Mouse (Mus musculus): Measurements from ENCODE around the gene Cabp4. TPM values are rescaled to one million over a fixed set of nuclear protein-coding genes. Genes with fewer than 3 reads are reported as not detected.

Gene Cabp4
- polyA plus RNA-seq, 1 experiment from 2014 or later, result 0.22 TPM

DNA sequence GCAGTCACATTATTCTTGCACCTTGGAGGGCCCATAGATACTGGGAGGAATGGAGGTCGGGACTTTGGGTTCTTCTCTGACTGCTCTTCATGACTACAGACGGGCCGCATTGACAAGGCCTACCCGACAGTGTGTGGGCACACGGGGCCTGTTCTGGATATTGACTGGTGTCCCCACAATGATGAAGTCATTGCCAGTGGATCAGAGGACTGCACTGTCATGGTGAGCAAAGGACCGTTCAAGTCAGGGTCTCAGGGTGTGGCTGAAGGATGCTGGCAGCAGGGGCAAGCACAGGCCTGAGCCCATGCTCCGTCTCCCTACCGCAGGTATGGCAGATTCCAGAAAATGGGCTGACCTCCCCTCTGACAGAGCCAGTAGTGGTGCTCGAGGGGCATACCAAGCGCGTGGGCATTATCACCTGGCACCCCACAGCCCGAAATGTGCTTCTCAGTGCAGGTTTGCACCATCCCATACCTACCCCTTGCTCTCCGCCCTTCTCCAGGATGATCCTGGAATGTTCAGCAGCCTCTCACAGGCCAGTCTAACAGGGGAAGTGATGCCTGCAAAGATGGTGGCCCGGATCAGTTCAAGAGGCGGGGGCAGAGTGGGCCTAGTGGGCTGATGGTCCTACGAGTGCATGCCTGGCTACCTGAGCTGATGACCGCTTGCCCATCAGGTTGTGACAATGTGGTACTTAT lies 6.1 kb upstream of the Cabp4 start:
- H3K9me3 ChIP-seq, result no peaks in the 10 kb centered on the region
- no peak for ATAC-seq (replicated peaks)
- H3K27me3 ChIP-seq (replicated peaks), result no peaks in the 10 kb centered on the region
- no peak overlapping the region for H3K9ac ChIP-seq
- 94% methylated on average over 17 of the region's 17 CpGs for WGBS
- H3K36me3 ChIP-seq (replicated peaks), result 0 out of 2 replicates have a peak, but pooled peaks cover 7% of the 10 kb centered on the region
- peaks cover 22% of the 10 kb centered on the region for H3K4me1 ChIP-seq
- H3K27ac ChIP-seq, result no peak overlapping the region
- no peak overlapping the region; the same call in 1 of the 2 replicates for H3K4me2 ChIP-seq
- H3K4me3 ChIP-seq, result no peak overlapping the region

DNA sequence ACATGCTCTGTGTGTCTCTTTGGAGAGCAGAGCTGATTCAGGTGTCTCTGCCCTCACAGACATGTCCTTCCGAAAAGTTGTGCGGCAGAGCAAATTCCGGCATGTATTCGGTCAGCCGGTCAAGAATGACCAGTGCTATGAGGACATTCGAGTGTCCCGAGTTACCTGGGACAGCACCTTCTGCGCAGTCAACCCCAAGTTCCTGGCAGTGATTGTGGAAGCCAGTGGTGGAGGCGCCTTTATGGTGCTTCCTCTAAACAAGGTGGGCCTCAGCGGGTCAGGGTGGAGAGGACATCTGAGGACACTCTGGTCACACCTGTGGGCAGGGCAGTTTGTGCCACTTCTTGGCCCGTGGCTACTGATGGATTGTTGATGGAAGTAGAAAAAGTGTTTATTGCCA lies 5.5 kb upstream of the Cabp4 start:
- Histone ChIP-seq H3K27ac (no peak overlapping the region; the same call in 1 of the 2 replicates), H3K4me1 (peaks cover 22% of the 10 kb centered on the region)
- WGBS, result 93% methylated on average over 11 of the region's 11 CpGs

DNA sequence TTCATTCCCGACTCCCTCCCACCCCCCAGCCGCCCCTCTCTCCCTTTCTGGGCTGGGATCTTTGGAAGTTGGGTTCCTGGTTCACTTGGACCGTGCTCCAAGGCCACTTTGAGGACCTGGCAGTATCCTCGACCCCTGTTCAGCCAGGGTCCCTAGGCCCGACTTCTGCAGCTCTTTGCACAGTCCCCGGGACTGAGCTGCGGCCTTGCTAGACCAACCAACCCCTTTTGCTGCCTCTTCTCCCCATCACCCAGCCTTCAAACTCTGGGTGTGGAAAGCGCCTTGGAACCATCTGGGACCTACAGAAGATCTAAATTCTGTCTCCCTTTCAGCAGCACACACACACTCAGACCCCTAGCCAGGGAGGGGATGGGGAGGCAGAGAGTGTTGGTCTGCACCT lies 5.0 kb upstream of the Cabp4 start:
- 3% methylated on average over 7 of the region's 8 CpGs for WGBS
- peak; percentile 46; the same call in 1 of the 2 replicates for ATAC-seq (replicated peaks)

More for the DNA sequence above, 5.5 kb upstream of the Cabp4 start:
- no peaks in the 10 kb centered on the region for H3K9me3 ChIP-seq
- peak overlapping the region; percentile 77 for H3K4me2 ChIP-seq
- peak overlapping the region; percentile 93 for H3K4me3 ChIP-seq
- H3K9ac ChIP-seq, result peak overlapping the region; percentile 91
- ATAC-seq (replicated peaks), result no peak
- no peaks in the 10 kb centered on the region for H3K27me3 ChIP-seq (replicated peaks)
- H3K36me3 ChIP-seq (replicated peaks), result 0 out of 2 replicates have a peak, but pooled peaks cover 7% of the 10 kb centered on the region

DNA sequence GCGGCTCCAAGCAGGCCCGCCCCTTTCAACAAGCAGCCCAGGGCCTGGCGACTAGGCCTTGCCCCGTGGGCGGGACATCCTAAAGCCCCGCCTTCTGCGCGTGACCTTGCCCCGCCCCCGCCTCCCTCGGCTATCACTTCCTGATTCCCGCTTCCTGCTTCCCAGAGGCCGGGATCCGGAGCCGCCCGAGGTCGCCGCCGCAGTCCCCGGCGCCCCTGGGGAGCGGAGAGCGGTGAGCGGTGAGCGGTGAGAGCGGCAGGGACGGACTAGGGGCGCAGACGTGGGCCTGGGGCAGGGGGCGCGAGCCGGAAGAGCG lies 4.6 kb upstream of the Cabp4 start, which contains the start of gene Coro1b:
Gene Coro1b, plus strand, starts transcription at position 129 of the 316 bp plus-strand sequence.
- WGBS, result under 1% methylated on average over 32 of the region's 33 CpGs

More for the DNA sequence above, 5.0 kb upstream of the Cabp4 start:
- Histone ChIP-seq H3K36me3 (replicated peaks) (0 out of 2 replicates have a peak, but pooled peaks cover 7% of the 10 kb centered on the region), H3K4me3 (peak overlapping the region; percentile 93), H3K27me3 (replicated peaks) (no peaks in the 10 kb centered on the region), H3K9me3 (no peaks in the 10 kb centered on the region), H3K27ac (peak overlapping the region; percentile 75), H3K9ac (peak overlapping the region; percentile 91), H3K4me2 (peak overlapping the region; percentile 77), H3K4me1 (peaks cover 22% of the 10 kb centered on the region)

DNA sequence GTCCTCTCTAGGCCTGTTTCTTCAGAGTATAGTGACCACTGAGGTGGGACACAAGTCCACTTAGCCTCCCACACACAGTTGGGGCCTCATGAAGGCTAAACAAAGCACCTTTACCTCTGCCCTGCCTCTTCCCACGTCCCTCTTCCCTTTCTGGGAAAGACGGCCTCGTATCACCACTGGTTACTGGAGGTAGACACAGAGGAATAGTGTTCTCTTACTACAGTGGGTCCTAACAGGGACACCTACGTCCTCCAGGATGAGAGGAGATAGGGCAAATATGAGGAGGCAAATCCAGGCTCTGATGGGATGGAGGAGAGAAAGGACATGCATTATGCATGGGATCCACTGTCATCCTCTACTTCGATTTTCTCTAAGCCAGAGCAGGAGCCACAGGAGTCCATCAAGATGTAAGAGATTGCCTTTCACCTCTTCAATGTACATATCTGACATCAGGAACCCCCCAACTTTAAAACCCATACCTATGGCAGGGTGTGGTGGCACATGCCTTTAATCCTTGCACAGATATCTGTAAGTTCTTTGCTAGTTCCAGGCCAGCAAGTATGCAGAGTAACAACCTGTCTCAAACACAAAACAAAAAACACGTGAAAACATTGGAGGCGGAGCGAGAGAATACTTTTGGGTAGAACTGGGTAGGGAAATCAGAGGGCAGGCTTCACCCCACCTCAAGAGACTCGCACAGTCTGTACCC lies 4.1 kb upstream of the Cabp4 start:
- peak overlapping the region; percentile 93 for H3K4me3 ChIP-seq
- no peaks in the 10 kb centered on the region for H3K9me3 ChIP-seq
- H3K27me3 ChIP-seq (replicated peaks), result no peaks in the 10 kb centered on the region
- H3K4me1 ChIP-seq, result peaks cover 22% of the 10 kb centered on the region
- peak overlapping the region; percentile 75 for H3K27ac ChIP-seq
- peak overlapping the region; percentile 77 for H3K4me2 ChIP-seq
- H3K9ac ChIP-seq, result peak overlapping the region; percentile 91
- 0 out of 2 replicates have a peak, but pooled peaks cover 7% of the 10 kb centered on the region for H3K36me3 ChIP-seq (replicated peaks)
- 30% methylated on average over 9 of the region's 9 CpGs for WGBS
- peak; percentile 26; the same call in 1 of the 2 replicates for ATAC-seq (replicated peaks)

More for the DNA sequence above, 4.6 kb upstream of the Cabp4 start, which contains the start of gene Coro1b:
- Histone ChIP-seq H3K36me3 (replicated peaks) (0 out of 2 replicates have a peak, but pooled peaks cover 7% of the 10 kb centered on the region), H3K4me3 (peak within 1 kb of the TSS; percentile 93), H3K9me3 (no peaks in the 10 kb centered on the region), H3K4me2 (peak within 1 kb of the TSS; percentile 77), H3K27ac (peak within 1 kb of the TSS; percentile 75), H3K27me3 (replicated peaks) (no peaks in the 10 kb centered on the region), H3K4me1 (peaks cover 22% of the 10 kb centered on the region), H3K9ac (peak within 1 kb of the TSS; percentile 91)
- peak; percentile 93 for ATAC-seq (replicated peaks)

DNA sequence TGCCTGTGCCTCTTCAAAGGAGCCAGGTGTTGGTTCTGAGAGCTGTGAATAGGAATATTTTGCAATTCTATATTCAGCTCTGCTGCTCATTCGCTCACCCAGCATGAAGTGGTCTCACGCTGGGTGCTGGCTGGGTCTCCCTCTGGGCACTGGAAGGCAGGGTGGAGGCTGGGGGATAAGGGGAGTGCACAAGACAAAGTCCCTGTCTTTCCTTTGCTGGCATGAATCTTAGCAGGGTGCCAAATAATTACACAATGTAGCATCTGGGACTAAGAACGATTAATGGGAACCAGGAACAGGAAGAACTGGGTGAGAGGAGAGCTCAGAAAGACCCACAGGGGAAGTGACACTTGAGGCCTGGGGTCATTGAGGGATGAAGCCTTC lies 3.2 kb upstream of the Cabp4 start:
- no peak overlapping the region for H3K4me3 ChIP-seq
- no peak overlapping the region for H3K4me2 ChIP-seq
- 42% methylated on average over 3 of the region's 3 CpGs for WGBS
- H3K4me1 ChIP-seq, result peaks cover 22% of the 10 kb centered on the region
- H3K36me3 ChIP-seq (replicated peaks), result 0 out of 2 replicates have a peak, but pooled peaks cover 7% of the 10 kb centered on the region
- no peak overlapping the region for H3K9ac ChIP-seq
- H3K9me3 ChIP-seq, result no peaks in the 10 kb centered on the region
- no peak for ATAC-seq (replicated peaks)
- H3K27ac ChIP-seq, result no peak overlapping the region
- H3K27me3 ChIP-seq (replicated peaks), result no peaks in the 10 kb centered on the region

DNA sequence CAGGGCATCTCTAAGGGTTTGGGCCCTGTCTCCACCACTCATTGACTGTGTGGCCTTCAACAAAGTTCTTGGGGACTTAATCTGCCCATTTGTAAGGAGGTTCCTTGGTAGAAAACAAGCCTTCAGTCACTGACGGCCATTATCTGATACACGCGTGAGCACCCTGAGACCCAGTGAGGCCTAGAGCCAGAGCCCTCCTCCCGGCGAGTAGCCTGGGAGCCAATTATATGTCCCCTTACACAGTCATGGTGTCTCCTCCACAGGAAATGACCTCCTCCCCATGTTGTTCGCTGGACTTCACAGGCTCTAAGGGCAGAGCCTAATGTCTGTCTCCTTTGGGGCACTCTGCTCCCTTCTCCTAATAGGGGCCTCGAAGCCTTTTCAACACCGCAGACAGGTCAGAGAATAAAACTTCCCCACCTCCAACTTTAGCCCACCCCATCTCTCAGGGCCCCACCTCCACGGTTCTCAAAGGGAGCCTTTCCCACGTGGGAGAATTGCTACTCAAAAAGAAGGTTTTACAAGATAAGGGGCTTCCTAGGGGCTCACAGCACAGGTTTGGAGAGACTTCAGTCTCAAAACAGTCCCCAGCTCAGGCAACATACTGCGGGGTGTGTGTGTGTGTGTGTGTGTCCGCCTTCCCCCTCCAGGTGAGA lies 2.7 kb upstream of the Cabp4 start:
- Histone ChIP-seq H3K9ac (no peak overlapping the region), H3K4me2 (no peak overlapping the region), H3K27me3 (replicated peaks) (no peaks in the 10 kb centered on the region), H3K4me3 (no peak overlapping the region), H3K9me3 (no peaks in the 10 kb centered on the region), H3K27ac (no peak overlapping the region), H3K4me1 (peaks cover 22% of the 10 kb centered on the region), H3K36me3 (replicated peaks) (0 out of 2 replicates have a peak, but pooled peaks cover 7% of the 10 kb centered on the region)
- WGBS, result 56% methylated on average over 12 of the region's 12 CpGs
- no peak for ATAC-seq (replicated peaks)

DNA sequence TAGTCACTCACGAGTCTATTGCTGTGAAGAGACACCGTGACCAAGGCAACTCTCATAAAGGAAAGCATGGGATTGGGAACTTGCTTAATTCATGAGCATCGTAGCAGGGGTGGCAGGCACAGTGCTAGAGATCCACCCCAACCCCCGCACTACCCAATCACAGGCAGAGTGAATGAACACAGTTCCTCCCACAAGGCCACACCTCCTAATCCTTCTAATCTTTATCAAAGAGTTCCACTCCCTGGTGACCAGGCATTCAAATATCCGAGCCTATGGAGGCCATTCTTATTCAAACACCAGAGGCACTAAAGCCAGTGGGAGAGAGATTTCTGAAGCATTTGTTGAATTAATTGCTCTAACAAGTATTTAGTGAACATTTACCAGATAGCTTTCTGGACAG lies 2.1 kb upstream of the Cabp4 start:
- H3K4me3 ChIP-seq, result no peak overlapping the region
- no peaks in the 10 kb centered on the region for H3K9me3 ChIP-seq
- H3K27ac ChIP-seq, result no peak overlapping the region
- H3K27me3 ChIP-seq (replicated peaks), result no peaks in the 10 kb centered on the region
- H3K36me3 ChIP-seq (replicated peaks), result 0 out of 2 replicates have a peak, but pooled peaks cover 2% of the 10 kb centered on the region
- peaks cover 22% of the 10 kb centered on the region for H3K4me1 ChIP-seq
- WGBS, result 75% methylated on average over 5 of the region's 5 CpGs
- no peak overlapping the region for H3K9ac ChIP-seq
- ATAC-seq (replicated peaks), result no peak
- H3K4me2 ChIP-seq, result no peak overlapping the region

DNA sequence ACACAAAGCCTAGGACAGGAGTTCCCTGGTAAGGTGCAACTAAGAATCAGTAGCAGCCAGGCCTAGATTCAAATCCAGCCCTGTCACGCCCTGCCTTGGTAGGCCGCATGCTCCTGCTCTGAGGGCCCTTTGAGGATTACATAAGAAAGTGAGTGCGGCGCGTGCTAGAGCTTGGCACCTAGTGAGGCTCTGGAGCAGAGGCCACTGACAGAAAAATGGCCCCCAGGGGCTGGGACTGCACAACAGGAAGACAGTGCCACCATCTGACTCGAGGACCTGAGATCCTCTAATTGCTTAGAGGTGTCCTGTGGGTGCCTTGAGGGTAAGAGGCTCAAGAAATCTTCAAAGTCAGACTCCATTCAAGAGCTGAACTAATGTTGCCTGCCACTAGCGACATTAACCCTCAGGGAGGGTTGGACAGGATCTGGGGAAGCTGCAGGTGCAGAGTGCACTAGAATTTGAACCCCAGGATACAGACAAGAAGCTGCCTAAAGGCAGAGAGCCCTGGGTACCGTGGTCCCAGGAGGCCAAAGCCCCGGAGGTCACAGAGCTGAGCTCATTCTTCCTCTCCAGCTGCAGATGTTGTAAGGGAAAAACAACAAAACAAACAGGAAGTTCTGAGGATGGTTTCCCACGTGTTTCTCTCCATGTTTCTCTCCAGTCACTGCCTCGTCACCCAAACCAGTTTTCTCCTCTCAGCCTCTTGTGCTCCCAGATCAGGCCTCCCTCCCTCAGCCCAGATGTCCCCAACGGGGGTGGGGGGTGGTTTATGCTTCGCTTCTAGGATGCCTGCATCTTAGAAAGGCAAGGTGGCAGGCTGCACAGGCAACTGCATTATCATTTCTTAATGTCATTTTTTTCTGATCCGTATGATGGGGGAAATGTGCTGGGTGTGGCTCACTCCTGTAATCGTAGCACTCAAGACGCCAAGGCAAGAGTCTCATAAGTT lies 991 bp upstream of the Cabp4 start:
- Histone ChIP-seq H3K36me3 (replicated peaks) (no peaks in the 10 kb centered on the region), H3K9ac (no peak overlapping the region), H3K27ac (no peak overlapping the region), H3K4me2 (no peak overlapping the region), H3K4me3 (no peak overlapping the region), H3K9me3 (no peaks in the 10 kb centered on the region), H3K27me3 (replicated peaks) (no peaks in the 10 kb centered on the region), H3K4me1 (peaks cover 19% of the 10 kb centered on the region)
- 83% methylated on average over 16 of the region's 16 CpGs for WGBS
- no peak for ATAC-seq (replicated peaks)

DNA sequence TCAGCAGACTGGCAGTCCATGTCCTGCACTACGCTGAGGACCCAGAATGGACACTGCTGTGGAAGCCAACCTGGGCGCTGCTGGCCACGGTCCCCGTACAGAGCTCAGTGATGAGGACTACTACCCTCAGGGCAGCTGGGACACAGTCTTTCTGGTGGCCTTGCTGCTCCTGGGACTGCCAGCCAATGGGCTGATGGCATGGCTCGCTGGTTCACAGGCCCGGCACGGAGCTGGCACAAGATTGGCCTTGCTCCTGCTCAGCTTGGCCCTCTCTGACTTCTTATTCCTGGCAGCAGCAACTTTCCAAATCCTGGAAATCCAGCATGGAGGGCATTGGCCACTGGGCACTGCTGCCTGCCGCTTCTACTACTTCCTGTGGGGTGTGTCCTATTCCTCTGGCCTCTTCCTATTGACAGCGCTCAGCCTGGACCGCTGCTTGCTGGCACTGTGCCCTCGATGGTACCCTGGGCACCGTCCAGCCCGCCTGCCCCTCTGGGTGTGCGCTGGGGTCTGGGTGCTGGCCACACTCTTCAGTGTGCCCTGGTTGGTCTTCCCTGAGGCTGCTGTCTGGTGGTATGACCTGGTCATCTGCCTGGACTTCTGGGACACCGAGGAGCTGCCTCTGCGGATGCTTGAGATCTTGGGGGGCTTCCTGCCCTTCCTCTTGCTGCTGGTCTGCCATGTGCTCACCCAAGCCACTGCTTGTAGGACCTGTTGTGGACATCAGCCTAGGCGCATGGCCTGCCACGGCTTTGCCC lies 1.2 kb downstream of the Cabp4 start:
- Histone ChIP-seq H3K4me2 (no peak overlapping the region), H3K9me3 (no peaks in the 10 kb centered on the region), H3K27me3 (replicated peaks) (no peaks in the 10 kb centered on the region), H3K9ac (no peak overlapping the region), H3K27ac (no peak overlapping the region), H3K4me3 (no peak overlapping the region), H3K36me3 (replicated peaks) (no peaks in the 10 kb centered on the region), H3K4me1 (peaks cover 4% of the 10 kb centered on the region)
- WGBS, result 92% methylated on average over 18 of the region's 18 CpGs
- no peak for ATAC-seq (replicated peaks)

DNA sequence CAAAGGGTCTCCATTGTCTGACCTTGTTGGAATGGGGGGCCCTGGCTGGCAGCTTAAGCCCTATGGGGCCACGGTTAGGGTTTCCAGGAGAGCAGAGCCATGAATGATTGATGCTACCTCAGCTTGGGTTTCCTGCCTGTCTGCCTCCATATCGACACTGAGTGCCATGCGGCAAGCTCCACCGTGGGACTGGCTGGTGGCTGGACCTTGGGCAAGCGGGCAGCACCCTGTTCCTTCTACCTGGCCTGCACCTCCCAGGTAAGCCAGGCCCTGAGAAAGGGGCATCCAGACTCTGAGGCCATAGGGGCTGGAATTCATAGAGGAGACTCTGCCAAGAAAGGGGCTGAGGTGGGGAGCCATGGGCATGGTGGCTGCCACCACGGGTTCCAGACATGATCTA lies 3.7 kb downstream of the Cabp4 start:
- Histone ChIP-seq H3K27ac (no peak overlapping the region), H3K4me1 (0 out of 2 replicates have a peak, but pooled peaks cover 2% of the 10 kb centered on the region), H3K4me2 (no peak overlapping the region), H3K9ac (no peak overlapping the region), H3K9me3 (no peaks in the 10 kb centered on the region), H3K27me3 (replicated peaks) (no peaks in the 10 kb centered on the region), H3K36me3 (replicated peaks) (no peaks in the 10 kb centered on the region), H3K4me3 (no peak overlapping the region)
- no peak for ATAC-seq (replicated peaks)
- 74% methylated on average over 6 of the region's 6 CpGs for WGBS

Measured in midbrain, embryonic 15.5 days (tissue).